Comparison of ENCODE assay signal across 10 mouse cellular contexts in genomic region chr10:69916689-69917435, GRCm38 (mm10).
DNase-seq lines count a peak whose midpoint lies in the region; ATAC-seq lines count a peak whose summit lies in the region.
"Had no signal": no experiment of that assay in that cellular context is flagged by ENCODE, and none has a peak within 500 bp of the region (broad histone marks: within the 10 kb centered on the region; RNA-seq: fewer than 3 reads in every experiment).

No protein-coding gene starts in this region.

- 54% methylated on average over 10 of the region's 10 CpGs for WGBS in intestine, embryonic 14.5 days
- WGBS in liver, embryonic 15.5 days (ENCODE audit: insufficient replicate concordance) = 63% methylated on average over 10 of the region's 10 CpGs
- 85% methylated on average over 10 of the region's 10 CpGs for WGBS in forebrain, embryonic 13.5 days
- WGBS in embryonic facial prominence, embryonic 10.5 days = 83% methylated on average over 10 of the region's 10 CpGs

- no peaks in the 10 kb centered on the region for H3K4me1 ChIP-seq in intestine, embryonic 14.5 days (replicated peaks; ENCODE audit: control insufficient read depth, insufficient read depth, low read length)
- H3K4me1 ChIP-seq in liver, embryonic 15.5 days (replicated peaks) = peaks cover 17% of the 10 kb centered on the region
- no peaks in the 10 kb centered on the region for H3K4me1 ChIP-seq in forebrain, embryonic 13.5 days
- peaks cover 20% of the 10 kb centered on the region for H3K4me1 ChIP-seq in embryonic facial prominence, embryonic 10.5 days

- peak; percentile 78 for DNase-seq in gastrocnemius, adult 18-20 months (ENCODE audit: low spot score)
- no peak for DNase-seq in gastrocnemius, postnatal 4 days (ENCODE audit: low spot score in 2 of 2)
- peak; percentile 61 for DNase-seq in adrenal gland, postnatal 10 days
- no peak for DNase-seq in intestine, embryonic 14.5 days (ENCODE audit: low spot score)
- no peak for DNase-seq in embryo, embryonic 10 days (ENCODE audit: low spot score)
- DNase-seq in embryonic facial prominence, embryonic 10.5 days (ENCODE audit: low spot score) = no peak
- DNase-seq: lung, postnatal 4 days had no signal

- H3K27ac ChIP-seq in intestine, embryonic 14.5 days (ENCODE audit: low read depth) = 0 out of 2 replicates have a peak overlapping the region, but pooled peaks have one; percentile 22
- H3K27ac ChIP-seq in liver, embryonic 15.5 days (replicated peaks) = peak overlapping the region; percentile 34
- no peak overlapping the region for H3K27ac ChIP-seq in forebrain, embryonic 13.5 days
- H3K27ac ChIP-seq in embryonic facial prominence, embryonic 10.5 days (replicated peaks) = no peak overlapping the region
- H3K27ac ChIP-seq: embryonic facial prominence, embryonic 12.5 days had no signal

- no peaks in the 10 kb centered on the region for H3K9me3 ChIP-seq in intestine, embryonic 14.5 days (ENCODE audit: control insufficient read depth, low read length)
- no peaks in the 10 kb centered on the region for H3K9me3 ChIP-seq in liver, embryonic 15.5 days (replicated peaks)
- no peaks in the 10 kb centered on the region for H3K9me3 ChIP-seq in forebrain, embryonic 13.5 days (replicated peaks)
- no peaks in the 10 kb centered on the region for H3K9me3 ChIP-seq in embryonic facial prominence, embryonic 10.5 days
- H3K9me3 ChIP-seq: embryonic facial prominence, embryonic 12.5 days had no signal

- no peak overlapping the region for H3K4me3 ChIP-seq in intestine, embryonic 14.5 days (ENCODE audit: low read depth, low read length)
- H3K4me3 ChIP-seq in liver, embryonic 15.5 days (replicated peaks) = no peak overlapping the region
- H3K4me3 ChIP-seq in forebrain, embryonic 13.5 days = no peak overlapping the region
- H3K4me3 ChIP-seq in embryonic facial prominence, embryonic 10.5 days = no peak overlapping the region
- H3K4me3 ChIP-seq: embryonic facial prominence, embryonic 12.5 days had no signal

- H3K36me3 ChIP-seq in intestine, embryonic 14.5 days (ENCODE audit: control insufficient read depth, insufficient read depth, low read length) = no peaks in the 10 kb centered on the region
- H3K36me3 ChIP-seq in liver, embryonic 15.5 days (replicated peaks) = no peaks in the 10 kb centered on the region
- peaks cover 17% of the 10 kb centered on the region for H3K36me3 ChIP-seq in forebrain, embryonic 13.5 days (ENCODE audit: poor library complexity, severe bottlenecking)
- H3K36me3 ChIP-seq in embryonic facial prominence, embryonic 10.5 days (replicated peaks) = peaks cover 5% of the 10 kb centered on the region; the same call in 1 of the 2 replicates

- H3K27me3 ChIP-seq in intestine, embryonic 14.5 days (replicated peaks; ENCODE audit: control insufficient read depth, insufficient read depth, low read length) = no peaks in the 10 kb centered on the region
- H3K27me3 ChIP-seq in liver, embryonic 15.5 days = peaks cover 49% of the 10 kb centered on the region
- H3K27me3 ChIP-seq in forebrain, embryonic 13.5 days = no peaks in the 10 kb centered on the region
- H3K27me3 ChIP-seq in embryonic facial prominence, embryonic 10.5 days (replicated peaks; ENCODE audit: low read depth, poor library complexity, severe bottlenecking) = 0 out of 2 replicates have a peak, but pooled peaks cover 9% of the 10 kb centered on the region
- H3K27me3 ChIP-seq: embryonic facial prominence, embryonic 12.5 days had no signal

- ATAC-seq in intestine, embryonic 14.5 days (replicated peaks; ENCODE audit: low FRiP score, low TSS enrichment, low read depth) = 0 out of 2 replicates have a peak, but pooled peaks have one; percentile 30
- ATAC-seq in liver, embryonic 15.5 days (ENCODE audit: insufficient read depth) = peak; percentile 46
- no peak for ATAC-seq in forebrain, embryonic 13.5 days

- no peak overlapping the region for H3K9ac ChIP-seq in intestine, embryonic 14.5 days (ENCODE audit: low read length)
- H3K9ac ChIP-seq in liver, embryonic 15.5 days = no peak overlapping the region
- H3K9ac ChIP-seq in forebrain, embryonic 13.5 days = no peak overlapping the region
- H3K9ac ChIP-seq: embryonic facial prominence, embryonic 12.5 days had no signal

- no peak overlapping the region for H3K4me2 ChIP-seq in intestine, embryonic 14.5 days (ENCODE audit: low read length)
- no peak overlapping the region for H3K4me2 ChIP-seq in liver, embryonic 15.5 days
- no peak overlapping the region for H3K4me2 ChIP-seq in forebrain, embryonic 13.5 days
- H3K4me2 ChIP-seq: embryonic facial prominence, embryonic 12.5 days had no signal

Comparison
In these comparisons a context has a peak if more than half of its experiments do, and no peak if none do; other contexts are left out.
1. DNase-seq: peak in gastrocnemius, adult 18-20 months (single experiment) and adrenal gland, postnatal 10 days (single experiment); none in gastrocnemius, postnatal 4 days (0 of 2), intestine, embryonic 14.5 days (single experiment), embryo, embryonic 10 days (single experiment) and embryonic facial prominence, embryonic 10.5 days (single experiment).
2. H3K27ac ChIP-seq: peak in intestine, embryonic 14.5 days (single experiment) and liver, embryonic 15.5 days (single experiment); none in forebrain, embryonic 13.5 days (single experiment) and embryonic facial prominence, embryonic 10.5 days (single experiment).